Mouse (Mus musculus): ENCODE measurements around the gene Kbtbd8. TPM values are rescaled to one million over a fixed set of nuclear protein-coding genes. Genes with fewer than 3 reads are reported as not detected.

The Kbtbd8 gene
- polyA plus RNA-seq, 1 experiment from 2014 or later, result 4.8 TPM

GRCm38 (mm10) chr6:95109691-95110450, 7.2 kb upstream of the Kbtbd8 start:
- WGBS, result 91% methylated on average over 6 of the region's 6 CpGs
- Histone ChIP-seq H3K4me1 (ENCODE audit: control insufficient read depth, insufficient read depth, low read length) (no peaks in the 10 kb centered on the region), H3K36me3 (ENCODE audit: control insufficient read depth, insufficient read depth, low read length) (no peaks in the 10 kb centered on the region), H3K9ac (ENCODE audit: low read depth, low read length) (no peak overlapping the region), H3K27ac (ENCODE audit: low read length) (no peak overlapping the region), H3K4me3 (ENCODE audit: low read length) (no peak overlapping the region), H3K27me3 (replicated peaks; ENCODE audit: control insufficient read depth, insufficient read depth, low read length) (no peaks in the 10 kb centered on the region), H3K9me3 (ENCODE audit: control insufficient read depth, low read length) (no peaks in the 10 kb centered on the region), H3K4me2 (ENCODE audit: low read depth, low read length) (no peak overlapping the region)
- no peak for ATAC-seq

GRCm38 (mm10) chr6:95112015-95112414, 5.0 kb upstream of the Kbtbd8 start:
- Histone ChIP-seq H3K36me3 (ENCODE audit: control insufficient read depth, insufficient read depth, low read length) (no peaks in the 10 kb centered on the region), H3K27me3 (replicated peaks; ENCODE audit: control insufficient read depth, insufficient read depth, low read length) (no peaks in the 10 kb centered on the region), H3K4me2 (ENCODE audit: low read depth, low read length) (no peak overlapping the region), H3K9ac (ENCODE audit: low read depth, low read length) (no peak overlapping the region), H3K4me3 (ENCODE audit: low read length) (no peak overlapping the region), H3K27ac (ENCODE audit: low read length) (no peak overlapping the region), H3K4me1 (ENCODE audit: control insufficient read depth, insufficient read depth, low read length) (0 out of 2 replicates have a peak, but pooled peaks cover 1% of the 10 kb centered on the region), H3K9me3 (ENCODE audit: control insufficient read depth, low read length) (no peaks in the 10 kb centered on the region)
- no peak for ATAC-seq
- 63% methylated on average over 5 of the region's 5 CpGs for WGBS

DNA sequence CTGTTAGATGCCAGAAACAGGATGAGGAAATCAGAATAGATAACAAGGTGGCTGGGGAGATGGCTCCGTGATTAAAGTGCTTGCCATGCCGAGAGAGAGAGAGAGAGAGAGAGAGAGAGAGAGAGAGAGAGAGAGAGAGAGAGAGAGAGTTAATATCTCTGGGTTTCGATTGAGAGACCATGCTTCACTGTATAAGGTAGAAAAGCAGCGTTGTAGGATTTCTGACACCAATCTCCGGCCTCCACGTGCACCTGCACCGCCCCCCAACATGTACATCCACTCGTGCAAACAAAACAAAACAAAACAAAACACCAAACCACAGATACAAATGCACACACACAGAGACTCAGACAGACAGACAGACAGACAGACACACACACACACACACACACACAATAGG, 527 bp upstream of the Kbtbd8 start:
- 67% methylated on average over 8 of the region's 8 CpGs for WGBS
- H3K9me3 ChIP-seq (ENCODE audit: control insufficient read depth, low read length), result no peaks in the 10 kb centered on the region
- H3K36me3 ChIP-seq (ENCODE audit: control insufficient read depth, insufficient read depth, low read length), result no peaks in the 10 kb centered on the region
- no peak overlapping the region for H3K4me3 ChIP-seq (ENCODE audit: low read length)
- H3K4me1 ChIP-seq (ENCODE audit: control insufficient read depth, insufficient read depth, low read length), result 0 out of 2 replicates have a peak, but pooled peaks cover 4% of the 10 kb centered on the region
- no peaks in the 10 kb centered on the region for H3K27me3 ChIP-seq (replicated peaks; ENCODE audit: control insufficient read depth, insufficient read depth, low read length)
- H3K4me2 ChIP-seq (ENCODE audit: low read depth, low read length), result no peak overlapping the region
- H3K9ac ChIP-seq (ENCODE audit: low read depth, low read length), result no peak overlapping the region
- no peak for ATAC-seq
- H3K27ac ChIP-seq (ENCODE audit: low read length), result no peak overlapping the region

GRCm38 (mm10) chr6:95117614-95118541, 838 bp downstream of the Kbtbd8 start:
- H3K4me1 ChIP-seq (ENCODE audit: control insufficient read depth, insufficient read depth, low read length), result 0 out of 2 replicates have a peak, but pooled peaks cover 4% of the 10 kb centered on the region
- H3K27me3 ChIP-seq (replicated peaks; ENCODE audit: control insufficient read depth, insufficient read depth, low read length), result no peaks in the 10 kb centered on the region
- peak overlapping the region; percentile 42 for H3K27ac ChIP-seq (ENCODE audit: low read length)
- H3K4me3 ChIP-seq (ENCODE audit: low read length), result peak overlapping the region; percentile 84
- H3K4me2 ChIP-seq (ENCODE audit: low read depth, low read length), result peak overlapping the region; percentile 69
- no peaks in the 10 kb centered on the region for H3K9me3 ChIP-seq (ENCODE audit: control insufficient read depth, low read length)
- under 1% methylated on average over 87 of the region's 103 CpGs for WGBS
- no peaks in the 10 kb centered on the region for H3K36me3 ChIP-seq (ENCODE audit: control insufficient read depth, insufficient read depth, low read length)
- ATAC-seq, result peak; percentile 99
- H3K9ac ChIP-seq (ENCODE audit: low read depth, low read length), result peak overlapping the region; percentile 71

- no peak for ATAC-seq
- Histone ChIP-seq H3K27ac (ENCODE audit: low read length) (no peak overlapping the region), H3K9ac (ENCODE audit: low read depth, low read length) (no peak overlapping the region), H3K9me3 (ENCODE audit: control insufficient read depth, low read length) (no peaks in the 10 kb centered on the region), H3K4me2 (ENCODE audit: low read depth, low read length) (no peak overlapping the region), H3K4me3 (ENCODE audit: low read length) (no peak overlapping the region), H3K36me3 (ENCODE audit: control insufficient read depth, insufficient read depth, low read length) (no peaks in the 10 kb centered on the region), H3K4me1 (ENCODE audit: control insufficient read depth, insufficient read depth, low read length) (0 out of 2 replicates have a peak, but pooled peaks cover 4% of the 10 kb centered on the region), H3K27me3 (replicated peaks; ENCODE audit: control insufficient read depth, insufficient read depth, low read length) (no peaks in the 10 kb centered on the region)
- WGBS, result 87% methylated on average over 3 of the region's 3 CpGs
These were observed 2.3 kb downstream of the Kbtbd8 start for GRCm38 (mm10) chr6:95119389-95119788.

DNA sequence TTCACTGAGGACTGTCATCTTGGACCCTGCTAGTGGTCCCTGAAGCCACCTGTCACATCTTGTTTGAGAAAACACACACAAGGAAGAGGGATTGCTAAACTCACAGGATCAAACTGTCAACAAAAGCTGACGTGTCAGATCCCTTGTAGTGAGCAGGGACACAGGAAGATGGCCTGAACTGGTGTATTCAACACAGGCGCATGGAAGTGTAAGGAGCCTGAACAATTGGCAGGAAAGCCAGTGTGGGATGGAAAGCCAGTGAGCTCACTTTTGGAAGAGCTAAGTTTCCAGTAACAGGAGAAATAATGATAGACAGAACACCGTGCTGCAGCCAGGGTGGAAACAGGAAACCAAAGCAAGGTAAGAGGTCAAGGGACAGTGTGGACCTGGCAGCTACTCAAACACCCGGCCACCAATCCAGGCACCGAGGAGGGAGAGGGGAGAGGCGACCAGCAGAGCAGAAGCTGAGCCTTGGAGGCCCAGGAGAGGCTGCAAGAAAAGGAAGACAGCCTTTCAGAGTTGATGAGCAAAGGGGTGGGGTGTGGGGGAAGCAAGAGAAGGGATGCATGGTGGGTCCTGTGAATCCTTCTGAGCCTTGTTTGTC, 33.0 kb downstream of the Kbtbd8 start:
- Histone ChIP-seq H3K9ac (ENCODE audit: low read depth, low read length) (no peak overlapping the region), H3K4me3 (ENCODE audit: low read length) (no peak overlapping the region), H3K27me3 (replicated peaks; ENCODE audit: control insufficient read depth, insufficient read depth, low read length) (no peaks in the 10 kb centered on the region), H3K4me1 (ENCODE audit: control insufficient read depth, insufficient read depth, low read length) (no peaks in the 10 kb centered on the region), H3K27ac (ENCODE audit: low read length) (no peak overlapping the region), H3K9me3 (ENCODE audit: control insufficient read depth, low read length) (no peaks in the 10 kb centered on the region), H3K36me3 (ENCODE audit: control insufficient read depth, insufficient read depth, low read length) (no peaks in the 10 kb centered on the region), H3K4me2 (ENCODE audit: low read depth, low read length) (no peak overlapping the region)
- no peak for ATAC-seq
- WGBS, result 43% methylated on average over 6 of the region's 6 CpGs

GRCm38 (mm10) chr6:95150885-95151284, 33.8 kb downstream of the Kbtbd8 start:
- Histone ChIP-seq H3K27ac (ENCODE audit: low read length) (no peak overlapping the region), H3K4me3 (ENCODE audit: low read length) (no peak overlapping the region), H3K36me3 (ENCODE audit: control insufficient read depth, insufficient read depth, low read length) (no peaks in the 10 kb centered on the region), H3K9ac (ENCODE audit: low read depth, low read length) (no peak overlapping the region), H3K9me3 (ENCODE audit: control insufficient read depth, low read length) (no peaks in the 10 kb centered on the region), H3K4me1 (ENCODE audit: control insufficient read depth, insufficient read depth, low read length) (no peaks in the 10 kb centered on the region), H3K4me2 (ENCODE audit: low read depth, low read length) (no peak overlapping the region), H3K27me3 (replicated peaks; ENCODE audit: control insufficient read depth, insufficient read depth, low read length) (no peaks in the 10 kb centered on the region)
- 86% methylated on average over 4 of the region's 4 CpGs for WGBS
- no peak for ATAC-seq

DNA sequence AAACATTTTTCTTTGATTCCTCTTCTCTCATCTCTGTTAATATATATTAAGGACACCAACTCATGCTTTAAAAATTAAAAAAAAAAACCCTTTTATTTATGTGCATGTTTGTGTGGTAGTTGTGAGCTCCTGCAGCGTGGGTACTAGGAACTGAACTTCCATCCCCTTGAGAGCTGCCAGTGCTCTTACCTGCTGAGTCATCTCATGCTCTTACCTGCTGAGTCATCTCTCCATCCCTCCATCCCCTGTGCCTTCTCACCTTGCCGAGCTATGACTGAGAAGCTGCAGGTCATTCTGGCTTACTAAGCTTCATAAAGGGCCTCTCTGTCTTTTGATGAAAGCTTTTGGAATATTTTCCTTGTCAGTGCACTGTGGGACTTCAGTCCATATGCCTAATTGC, 34.5 kb downstream of the Kbtbd8 start:
- no peak overlapping the region for H3K4me2 ChIP-seq (ENCODE audit: low read depth, low read length)
- no peaks in the 10 kb centered on the region for H3K27me3 ChIP-seq (replicated peaks; ENCODE audit: control insufficient read depth, insufficient read depth, low read length)
- ATAC-seq, result no peak
- no peak overlapping the region for H3K9ac ChIP-seq (ENCODE audit: low read depth, low read length)
- H3K36me3 ChIP-seq (ENCODE audit: control insufficient read depth, insufficient read depth, low read length), result no peaks in the 10 kb centered on the region
- WGBS, result 54% methylated on average over 2 of the region's 2 CpGs
- no peaks in the 10 kb centered on the region for H3K9me3 ChIP-seq (ENCODE audit: control insufficient read depth, low read length)
- no peak overlapping the region for H3K27ac ChIP-seq (ENCODE audit: low read length)
- H3K4me1 ChIP-seq (ENCODE audit: control insufficient read depth, insufficient read depth, low read length), result no peaks in the 10 kb centered on the region
- no peak overlapping the region for H3K4me3 ChIP-seq (ENCODE audit: low read length)

DNA sequence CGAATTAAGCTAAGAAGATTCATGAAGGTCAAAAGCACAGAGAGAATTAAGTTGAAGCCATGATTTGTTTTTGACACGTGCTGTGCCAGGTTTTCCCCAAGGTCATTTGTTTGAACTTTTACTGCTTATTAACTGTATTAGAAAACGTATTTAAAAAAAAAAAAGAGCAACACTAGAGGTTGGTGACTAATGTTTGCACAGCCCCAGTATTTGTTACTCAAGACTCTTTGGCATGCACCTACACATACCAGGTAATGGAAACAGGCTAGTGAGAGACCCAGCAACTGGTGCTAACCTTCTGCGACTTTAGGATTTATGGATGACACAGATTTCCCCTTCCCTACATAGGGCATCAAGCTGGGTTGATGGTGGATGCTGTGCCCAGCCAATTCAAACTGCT, 46.9 kb downstream of the Kbtbd8 start:
- Histone ChIP-seq H3K9me3 (ENCODE audit: control insufficient read depth, low read length) (no peaks in the 10 kb centered on the region), H3K4me3 (ENCODE audit: low read length) (no peak overlapping the region), H3K27me3 (replicated peaks; ENCODE audit: control insufficient read depth, insufficient read depth, low read length) (no peaks in the 10 kb centered on the region), H3K27ac (ENCODE audit: low read length) (no peak overlapping the region), H3K4me2 (ENCODE audit: low read depth, low read length) (no peak overlapping the region), H3K4me1 (ENCODE audit: control insufficient read depth, insufficient read depth, low read length) (no peaks in the 10 kb centered on the region), H3K36me3 (ENCODE audit: control insufficient read depth, insufficient read depth, low read length) (no peaks in the 10 kb centered on the region), H3K9ac (ENCODE audit: low read depth, low read length) (no peak overlapping the region)
- 33% methylated on average over 4 of the region's 4 CpGs for WGBS
- no peak for ATAC-seq
